Mouse (Mus musculus): ENCODE measurements around the gene Lrrc8c.
"Not testable (repeated sequence)": the region's sequence is repeated elsewhere in the genome, so short reads cannot be mapped to it uniquely, and the experiment has no call there.

Gene Lrrc8c

DNA sequence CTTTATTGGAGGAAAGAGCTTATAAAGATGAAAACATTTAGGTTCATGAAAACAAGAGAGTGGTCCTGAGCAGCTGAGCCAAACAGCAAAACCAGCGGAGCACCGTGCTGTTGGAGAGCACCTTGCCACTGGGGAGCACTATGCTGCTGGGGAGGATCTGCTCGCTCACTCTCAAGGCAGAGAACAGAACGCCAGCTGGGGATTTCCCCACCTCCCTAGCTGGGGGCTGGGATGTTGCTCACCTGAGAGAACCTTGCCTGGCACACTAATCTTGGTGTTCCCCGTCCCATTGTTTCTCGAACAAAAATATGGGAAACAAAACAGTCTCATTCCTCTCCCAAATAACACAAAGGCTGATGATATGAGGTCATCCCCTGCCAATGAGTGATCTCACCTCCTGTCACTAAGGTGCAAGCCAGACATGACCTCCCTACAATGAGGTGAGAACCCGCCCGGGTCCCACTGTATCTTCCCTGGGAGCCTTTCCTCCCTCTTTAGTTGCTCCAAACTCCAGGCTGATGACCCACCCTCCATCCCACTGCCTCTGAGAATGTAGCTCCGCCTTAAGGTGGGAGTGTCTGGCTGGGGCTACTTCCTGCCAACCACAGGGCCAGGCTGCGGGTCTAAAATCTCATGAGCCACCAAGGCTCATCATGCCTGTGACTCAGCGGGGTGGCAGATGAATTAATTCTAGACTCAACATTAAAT is 117.5 kb downstream of the Lrrc8c start:
- no peak for DNase-seq (ENCODE audit: low spot score in 2 of 2)

DNA sequence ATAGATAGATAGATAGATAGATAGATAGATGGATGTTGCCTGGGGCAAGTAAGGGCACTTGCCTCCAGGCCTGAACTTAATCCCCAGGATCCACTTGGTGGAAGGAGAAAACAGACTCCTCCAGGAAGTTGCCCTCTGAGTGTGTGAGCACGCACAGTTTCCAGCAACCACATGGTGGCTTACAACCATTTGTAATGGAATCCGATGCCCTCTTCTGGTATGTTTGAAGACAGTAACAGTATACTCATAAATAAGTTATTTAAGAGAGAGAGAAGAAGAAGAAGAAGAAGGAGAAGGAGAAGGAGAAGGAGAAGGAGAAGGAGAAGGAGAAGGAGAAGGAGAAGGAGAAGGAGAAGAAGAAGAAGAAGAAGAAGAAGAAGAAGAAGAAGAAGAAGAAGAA is 119.1 kb downstream of the Lrrc8c start:
- not testable (repeated sequence) for DNase-seq (ENCODE audit: low spot score in 2 of 2)

DNA sequence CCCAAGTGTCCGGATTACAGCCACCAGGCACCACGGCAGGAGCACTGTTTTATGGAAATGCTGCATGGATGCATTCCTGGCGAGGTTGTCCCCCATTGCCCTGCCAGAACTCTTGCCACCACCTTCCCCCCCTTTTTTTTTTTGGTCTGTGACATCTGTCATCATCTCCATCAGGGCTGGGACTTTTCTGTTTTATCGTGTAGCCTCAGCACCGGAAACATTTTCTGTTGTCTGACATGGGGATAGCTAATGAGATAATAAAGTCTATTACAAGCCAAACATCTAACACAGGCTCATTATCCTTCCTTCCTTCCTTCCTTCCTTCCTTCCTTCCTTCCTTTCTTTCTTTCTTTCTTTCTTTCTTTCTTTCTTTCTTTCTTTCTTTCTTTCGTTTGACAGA is 119.7 kb downstream of the Lrrc8c start:
- no peak for DNase-seq (ENCODE audit: low spot score in 2 of 2)

DNA sequence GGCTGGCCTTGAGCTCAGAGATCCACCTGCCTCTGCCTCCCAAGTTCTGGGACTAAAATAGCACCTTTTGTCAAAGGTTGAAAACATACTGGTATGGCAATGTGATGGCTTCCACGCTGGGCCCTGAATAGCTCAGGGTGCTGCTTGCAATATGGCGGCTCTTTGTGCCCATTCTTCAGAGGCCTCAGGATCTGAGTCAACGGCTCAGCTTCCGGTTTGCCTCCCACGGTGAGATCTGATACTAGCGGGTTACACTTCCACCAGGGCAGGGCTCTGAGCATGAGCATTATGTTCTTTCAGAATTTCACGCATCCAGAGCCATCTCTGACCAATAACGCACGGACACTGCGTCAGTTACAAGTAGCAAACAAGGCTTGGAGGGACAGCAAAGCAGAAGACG is 120.2 kb downstream of the Lrrc8c start:
- no peak for DNase-seq (ENCODE audit: low spot score in 2 of 2)

DNA sequence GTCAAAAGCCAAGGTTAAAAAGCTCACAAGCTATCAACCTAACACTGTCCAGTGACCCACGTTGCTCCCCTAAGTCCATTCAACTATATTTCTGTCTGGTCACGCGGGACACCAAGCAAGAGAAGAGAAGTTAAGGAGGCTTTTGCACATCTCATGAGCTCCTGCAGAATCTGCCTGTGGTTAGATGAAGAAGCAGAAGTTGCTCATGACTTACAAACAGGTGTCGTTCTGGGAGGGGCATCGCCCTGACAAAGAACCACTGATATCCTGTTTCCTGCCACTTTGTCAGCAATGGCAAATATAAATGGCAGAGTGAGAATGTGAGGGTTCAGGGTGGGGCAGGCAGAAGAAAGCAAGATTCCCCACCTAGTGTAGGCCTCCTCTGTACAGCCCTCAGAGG is 123.3 kb downstream of the Lrrc8c start:
- DNase-seq (ENCODE audit: low spot score in 2 of 2) = no peak

DNA sequence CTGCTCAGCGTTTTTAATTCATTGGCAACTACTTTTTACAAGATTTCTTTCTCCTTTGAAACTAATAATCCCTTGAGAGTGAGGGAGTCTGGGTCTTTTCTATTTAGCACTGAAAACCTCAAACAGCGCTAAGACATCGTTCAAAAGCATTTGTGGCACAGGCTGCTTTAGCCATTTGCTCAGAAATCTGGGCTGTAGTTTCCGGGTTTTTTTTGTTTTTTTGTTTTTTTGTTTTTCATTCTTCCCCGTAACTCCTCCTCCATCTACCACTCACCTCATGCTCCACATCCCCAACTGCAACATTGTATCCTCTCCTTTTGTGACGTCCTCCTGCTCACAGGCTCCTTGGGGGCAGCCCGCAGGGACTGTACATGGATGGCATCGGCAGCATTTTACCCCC is 124.1 kb downstream of the Lrrc8c start:
- DNase-seq (ENCODE audit: low spot score in 2 of 2) = no peak

DNA sequence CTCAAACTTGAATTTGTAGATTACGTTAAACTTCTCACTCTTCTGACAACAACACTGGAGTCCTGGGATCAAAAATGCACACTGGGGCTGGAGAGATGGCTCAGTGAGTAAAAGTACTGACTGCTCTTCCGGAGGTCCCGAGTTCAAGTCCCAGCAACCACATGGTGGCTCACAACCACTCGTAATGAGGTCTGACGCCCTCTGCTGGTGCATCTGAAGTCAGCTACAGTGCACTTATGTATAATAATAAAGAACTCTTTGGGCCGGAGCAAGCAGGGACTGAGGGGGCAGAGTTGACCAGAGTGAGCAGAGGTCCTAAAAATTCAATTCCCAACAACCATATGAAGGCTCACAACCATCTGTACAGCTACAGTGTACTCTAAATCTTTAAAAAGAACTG is 125.0 kb downstream of the Lrrc8c start:
- no peak for DNase-seq (ENCODE audit: low spot score in 2 of 2)

DNA sequence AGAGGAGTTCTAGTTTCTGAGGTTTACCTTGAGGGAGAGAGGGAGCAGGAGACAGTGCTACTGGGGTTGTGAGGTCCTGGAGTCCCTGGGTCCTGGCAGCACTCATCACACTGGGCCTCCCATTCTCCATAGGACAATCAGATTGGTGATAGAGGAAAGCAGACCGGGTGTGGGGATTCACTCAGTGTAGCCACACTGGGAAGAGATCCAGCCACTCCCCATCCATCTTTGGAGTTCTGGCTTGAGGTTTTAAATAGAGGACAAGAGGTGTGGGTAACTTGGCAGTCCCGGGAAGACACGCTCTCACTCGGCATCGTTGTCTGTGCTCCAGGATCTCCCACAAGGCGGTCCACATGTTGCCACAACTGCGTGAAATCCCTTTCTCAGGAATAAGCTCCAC is 127.9 kb downstream of the Lrrc8c start:
- DNase-seq (ENCODE audit: low spot score in 2 of 2) = no peak

DNA sequence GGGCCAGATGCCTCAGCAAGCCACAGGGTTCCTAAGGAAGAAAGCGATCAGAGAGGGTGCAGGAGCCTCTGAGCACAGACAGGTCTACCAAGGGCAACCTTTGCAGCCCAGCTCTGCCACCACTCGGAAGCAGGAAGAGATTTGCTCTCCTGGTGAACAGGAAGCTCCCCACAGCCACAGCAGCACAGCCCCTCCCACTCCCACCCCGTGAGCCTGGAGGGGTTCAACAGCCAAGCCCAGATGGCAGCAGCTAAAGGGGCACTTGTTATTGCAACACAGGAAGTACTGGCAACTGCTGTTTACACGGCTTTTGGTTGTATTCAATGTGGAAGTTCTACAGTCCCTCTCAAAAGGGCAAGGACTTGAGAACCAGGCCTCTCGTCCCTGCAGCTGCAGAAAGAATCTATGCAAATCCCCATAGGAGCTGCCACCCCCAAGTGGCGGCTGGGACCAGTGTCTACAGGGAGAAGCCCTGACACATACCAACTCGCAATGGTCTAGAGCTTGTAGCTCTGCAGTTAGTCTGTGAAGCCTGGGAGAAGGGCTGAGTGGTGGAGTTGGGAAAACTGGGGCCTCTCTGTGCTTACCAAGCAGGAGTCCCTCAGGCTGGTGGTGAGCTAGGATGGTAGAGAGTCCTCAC is 129.6 kb downstream of the Lrrc8c start:
- peak in 1 of 2 experiments; percentile 21 for DNase-seq (ENCODE audit: low spot score in 2 of 2)

DNA sequence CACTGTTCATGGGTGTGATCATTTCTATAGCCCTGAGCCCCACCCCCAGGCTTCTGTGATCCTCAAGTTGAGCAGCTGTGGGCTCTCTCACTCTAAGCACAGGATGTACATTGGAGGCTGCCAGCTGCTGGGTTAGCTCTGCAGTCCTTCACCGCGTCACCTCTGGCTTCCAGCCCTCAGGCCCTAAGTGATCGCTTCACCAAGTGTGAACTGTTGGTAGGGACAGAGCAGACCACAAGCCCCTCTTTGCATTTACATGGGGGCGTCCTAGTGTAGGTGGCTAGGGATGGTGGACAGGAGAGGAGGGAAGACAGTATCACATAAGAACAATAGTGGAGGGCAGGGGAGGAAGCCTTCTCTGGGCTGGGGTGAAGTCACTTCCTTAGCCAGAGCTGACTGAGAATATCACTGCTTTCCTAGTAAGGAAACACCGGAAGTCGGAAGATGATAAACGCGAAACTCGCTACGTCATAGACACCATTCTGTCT is 130.4 kb downstream of the Lrrc8c start:
- DNase-seq (ENCODE audit: low spot score in 2 of 2) = no peak

DNA sequence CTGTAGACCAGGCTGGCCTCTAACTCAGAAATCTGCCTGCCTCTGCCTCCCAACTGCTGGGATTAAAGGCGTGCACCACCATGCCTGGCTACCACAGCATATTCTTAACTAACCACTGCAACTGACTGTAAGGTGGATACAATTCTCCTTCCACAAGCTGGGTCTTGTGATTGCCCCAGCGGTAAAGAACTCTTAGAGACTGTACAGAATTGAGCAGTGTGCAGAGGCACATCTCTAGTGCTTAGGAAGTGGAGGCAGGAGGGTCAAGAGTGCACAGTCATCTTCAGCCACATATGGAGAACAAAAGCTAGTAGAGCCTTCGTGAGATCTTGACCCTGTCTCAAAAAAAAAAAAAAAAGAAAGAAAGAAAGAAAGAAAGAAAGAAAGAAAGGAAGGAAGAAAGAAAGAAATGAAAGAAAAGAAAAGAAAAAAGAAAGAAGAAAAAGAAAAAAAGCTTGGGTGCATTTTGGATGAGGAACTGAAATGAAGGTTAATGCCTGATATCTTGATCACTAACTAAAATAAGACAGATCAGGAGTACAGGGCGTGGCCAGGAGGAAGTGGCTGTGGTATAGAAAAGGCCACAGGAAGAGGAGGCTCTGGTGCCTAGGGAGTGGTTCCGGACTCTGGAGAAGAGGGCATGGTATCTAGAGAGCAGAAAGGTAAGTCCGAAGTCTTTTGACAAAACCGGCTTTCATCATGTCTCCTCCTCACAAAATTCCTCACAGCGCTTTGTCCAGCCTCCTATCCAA is 131.7 kb downstream of the Lrrc8c start:
- DNase-seq (ENCODE audit: low spot score in 2 of 2) = no peak

DNA sequence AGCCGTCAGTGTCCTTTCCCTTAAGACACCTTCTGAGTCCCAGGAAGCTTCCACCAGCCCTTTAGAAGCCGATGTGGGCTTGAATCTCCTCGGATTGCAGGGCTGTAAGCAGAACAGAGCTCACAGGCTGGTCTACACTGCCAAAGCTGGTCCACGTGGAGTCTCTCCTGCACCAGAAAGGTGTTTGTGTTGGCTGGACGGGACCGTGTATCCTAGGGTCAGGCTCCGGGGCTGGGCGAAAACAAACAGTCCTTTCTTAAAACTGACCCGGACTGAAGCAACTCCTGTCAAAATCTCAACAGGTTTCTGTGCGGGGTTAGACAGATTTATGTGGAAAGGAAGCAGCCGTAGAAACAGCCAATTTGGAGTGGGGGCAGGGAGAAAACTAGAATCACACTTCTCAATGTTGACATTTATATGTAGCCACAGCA is 132.4 kb downstream of the Lrrc8c start:
- DNase-seq (ENCODE audit: low spot score in 2 of 2) = no peak

DNA sequence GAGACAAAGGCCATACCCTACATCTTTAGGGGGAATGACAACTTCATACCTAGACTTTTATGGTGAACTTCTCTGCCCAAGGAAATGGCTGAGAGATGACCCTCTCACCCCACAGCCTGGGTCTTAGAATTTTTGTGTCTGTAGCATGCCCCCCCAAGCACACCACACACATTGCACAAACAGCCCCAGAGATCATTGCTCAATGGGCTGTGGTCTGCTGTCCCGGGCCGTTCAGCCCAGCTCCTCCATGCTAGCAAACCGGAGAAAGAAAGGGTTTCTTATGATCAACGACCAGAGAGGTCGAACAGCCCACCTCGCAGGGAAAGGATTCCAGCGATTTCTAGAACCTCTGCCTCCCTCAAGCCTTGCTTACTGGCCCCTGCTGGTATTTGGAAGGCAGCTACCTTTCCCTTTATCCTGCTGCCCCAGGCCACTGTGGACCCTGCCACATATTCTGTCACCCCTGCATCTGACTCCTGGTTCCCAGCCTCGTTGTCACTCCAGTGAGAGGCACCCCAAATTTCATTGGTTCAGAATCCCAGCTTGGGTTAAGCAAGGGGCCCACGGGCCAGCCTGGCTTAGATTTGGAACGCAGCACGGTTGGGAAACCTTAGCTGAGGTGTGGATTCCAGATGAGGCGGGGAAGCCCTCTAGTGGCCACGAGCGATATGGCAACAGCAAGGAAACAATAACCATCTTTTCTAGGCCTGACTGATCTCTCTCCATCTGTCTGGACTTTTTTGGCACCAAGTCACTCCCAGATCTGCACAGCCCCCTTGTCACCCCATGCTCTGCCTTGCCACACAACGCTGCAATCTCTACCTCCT is 135.3 kb downstream of the Lrrc8c start:
- DNase-seq (ENCODE audit: low spot score in 2 of 2) = peak; percentile 62 to 81

DNA sequence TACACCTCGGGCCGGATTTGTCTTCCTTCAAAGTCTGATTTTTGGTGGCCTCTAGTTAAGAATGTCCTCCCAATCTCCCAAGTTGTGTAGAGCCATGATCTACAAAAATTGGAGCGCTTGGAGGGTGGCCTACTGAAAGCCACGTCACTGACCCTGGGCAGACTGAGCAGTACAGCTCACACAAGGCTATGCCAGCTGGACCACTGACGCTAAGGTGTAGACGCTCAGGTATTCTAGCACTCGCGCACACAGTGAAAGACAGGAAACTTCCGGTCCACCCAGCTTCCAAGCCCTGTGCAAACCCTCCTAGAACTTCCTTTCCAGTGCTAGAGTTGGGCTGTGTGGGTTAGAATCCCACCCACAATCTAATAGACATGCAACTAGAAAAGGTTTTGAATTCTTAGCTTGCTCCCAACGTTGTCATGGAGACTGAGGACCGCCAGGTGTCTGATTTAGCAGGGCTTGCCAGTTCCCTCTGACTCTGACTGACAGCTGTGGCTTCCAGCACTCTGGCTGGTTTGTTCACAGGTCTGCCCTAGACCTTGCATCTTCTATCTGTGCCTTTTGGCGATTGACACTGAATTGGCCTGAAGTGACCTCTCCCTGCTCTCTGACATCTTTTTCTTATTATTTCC is 136.0 kb downstream of the Lrrc8c start:
- no peak for DNase-seq (ENCODE audit: low spot score in 2 of 2)

DNA sequence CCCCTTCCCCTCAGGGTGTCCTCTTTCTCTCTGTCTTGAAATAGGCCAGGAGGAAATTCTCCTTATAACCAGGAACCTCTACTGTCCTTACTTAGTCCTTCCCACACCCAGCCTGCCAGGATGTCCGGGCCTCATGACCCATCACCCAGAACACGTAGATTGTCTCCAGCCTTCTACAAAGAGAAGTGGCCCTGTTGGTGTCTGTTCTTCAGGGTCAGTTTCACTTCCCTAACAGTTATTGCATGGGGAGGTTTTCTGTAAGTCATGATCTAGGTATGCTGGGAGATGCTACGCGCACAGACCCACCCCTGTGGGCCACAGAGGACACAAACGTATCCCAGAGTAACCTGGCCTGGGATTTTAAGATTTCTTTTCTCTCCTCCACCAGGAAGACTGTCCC is 142.7 kb downstream of the Lrrc8c start:
- DNase-seq (ENCODE audit: low spot score in 2 of 2) = no peak

All from urinary bladder, postnatal 36 days (tissue).